Mouse (Mus musculus) gonadal fat pad, adult 2 months (tissue): ENCODE measurements around the gene Actl11. TPM values are rescaled to one million over a fixed set of nuclear protein-coding genes. Genes with fewer than 3 reads are reported as not detected.

ENCODE experiments used
- DNase-seq: peaks from one replicate; pipeline ENCODE4 v3.0.0-alpha.2; 2012; ENCODE audit warnings: low read depth
- polyA plus RNA-seq: library from polyadenylated mRNA; depleted of rRNA; stranded (reverse); fragments of >200 nt; gene quantifications from 2 replicates; pipeline ENCODE4 v1.2.3, GENCODE M21; 2012; rRNA removed

The Actl11 gene
- polyA plus RNA-seq, result 2.3 and 3.1 TPM in 2 replicates

DNA sequence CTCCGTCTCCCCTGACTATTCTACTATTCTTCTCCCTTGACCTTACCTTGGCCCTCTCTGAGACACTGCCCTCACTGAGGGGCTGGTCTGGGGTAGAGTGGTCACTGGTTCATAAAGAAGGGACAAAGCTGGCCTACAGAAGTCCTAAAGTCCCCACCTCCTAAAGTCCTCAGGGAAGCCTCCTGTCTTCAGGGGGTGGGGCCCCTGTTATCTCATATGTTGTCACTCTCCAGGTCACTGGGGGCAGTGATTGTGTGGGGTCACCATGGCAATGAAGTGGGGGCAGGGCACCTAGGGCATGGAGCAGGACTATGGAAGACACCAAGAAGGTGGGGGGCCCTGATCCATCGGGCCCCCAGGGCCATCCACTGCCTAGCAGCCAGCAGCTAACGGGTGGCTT, at the start of gene Actl11:
Gene Actl11, plus strand, starts transcription at position 301 of the 400 bp plus-strand sequence.
- DNase-seq, result no peak

DNA sequence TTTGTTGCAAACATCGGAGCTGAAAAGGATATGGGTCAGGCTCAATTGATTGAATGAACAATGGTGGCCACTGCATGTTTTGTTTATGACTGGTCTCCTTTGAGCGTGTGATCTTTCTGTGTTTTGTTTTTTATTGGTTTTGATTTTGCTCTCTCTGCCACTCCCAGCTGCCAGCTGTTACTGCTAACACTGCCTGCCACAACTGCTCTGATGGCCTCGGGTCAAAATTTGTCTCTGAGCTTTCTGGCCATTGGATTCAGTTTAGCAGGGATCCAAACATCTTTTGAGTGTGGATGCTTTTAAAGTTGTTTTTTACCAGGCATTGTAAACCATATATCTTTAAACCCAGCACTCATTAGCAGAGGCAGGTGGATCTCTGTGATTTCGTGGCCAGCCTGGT, 47.9 kb upstream of the Actl11 start:
- DNase-seq, result no peak

DNA sequence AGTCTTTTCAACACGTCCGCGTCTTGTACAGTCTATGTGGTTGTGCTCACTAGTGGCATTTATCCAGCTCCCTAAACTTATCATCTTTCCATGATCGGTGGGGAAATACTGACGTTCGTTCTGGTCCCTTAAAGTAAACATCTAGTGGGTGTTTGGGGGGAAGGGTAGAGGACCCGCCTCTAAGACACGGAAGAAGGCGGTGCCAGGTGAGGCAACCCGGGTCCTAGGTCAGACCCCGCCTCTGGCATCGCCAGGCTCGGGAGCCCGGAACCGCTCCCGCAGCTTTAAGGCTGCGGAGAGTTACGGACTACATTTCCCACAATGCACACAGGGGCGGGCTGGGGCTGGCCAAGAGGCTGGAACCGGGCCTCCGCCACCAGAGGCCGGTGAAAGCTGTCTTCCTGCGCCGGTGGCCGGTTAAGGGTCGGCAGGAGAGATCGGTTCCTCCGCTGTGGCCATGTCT, 40.4 kb upstream of the Actl11 start, which contains the start of gene Mon1a:
Gene Mon1a, plus strand, starts transcription at position 348 of the 463 bp plus-strand sequence.
- no peak for DNase-seq

DNA sequence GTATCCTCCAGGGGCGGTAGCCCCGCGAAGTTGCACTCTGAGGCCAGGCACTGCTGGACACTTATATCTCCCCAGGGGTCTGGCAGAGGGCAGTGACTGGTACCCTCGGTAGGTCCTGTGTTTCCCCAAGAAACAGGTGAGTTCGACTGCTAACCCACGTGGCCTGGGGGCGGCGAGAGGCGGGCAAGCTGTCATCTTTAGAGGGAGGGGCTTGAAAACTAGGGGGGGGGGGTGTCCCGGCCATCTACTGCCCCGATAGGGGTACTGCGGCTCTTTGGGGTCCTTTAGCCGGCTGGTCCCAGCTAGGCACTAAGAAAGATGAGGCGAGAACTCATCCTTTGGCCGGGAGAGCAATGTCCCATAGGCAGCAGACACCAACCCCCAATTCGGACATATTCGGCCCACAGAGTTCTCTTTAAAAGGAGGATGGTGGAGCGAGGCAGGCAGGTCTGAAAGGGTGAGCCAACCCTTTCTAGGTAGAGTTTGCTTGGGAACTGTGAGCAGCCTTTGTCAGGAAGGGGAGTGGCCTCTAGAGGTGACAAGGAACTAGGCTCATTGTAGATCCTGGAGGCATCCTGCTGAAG, 39.9 kb upstream of the Actl11 start:
- no peak for DNase-seq

DNA sequence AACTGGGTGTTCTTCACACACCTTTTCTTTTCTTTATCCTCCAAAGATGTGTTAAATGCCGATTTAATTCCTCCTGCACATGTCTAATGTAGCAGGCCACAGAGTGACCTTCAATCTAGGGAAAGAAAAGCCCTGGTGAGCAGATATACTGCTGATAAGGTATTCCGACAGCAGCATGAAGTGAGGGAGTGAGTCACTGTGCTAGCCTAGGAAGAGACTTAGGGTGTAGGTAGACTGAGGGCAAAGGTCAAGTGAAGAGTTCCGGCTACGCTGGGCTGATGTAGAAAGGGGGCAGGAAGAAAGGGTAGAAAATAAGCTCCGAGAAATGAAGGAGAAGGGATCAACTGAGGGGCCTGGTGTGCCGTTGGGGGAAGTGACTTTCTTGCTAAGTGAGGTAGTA, 38.0 kb upstream of the Actl11 start:
- DNase-seq, result no peak

DNA sequence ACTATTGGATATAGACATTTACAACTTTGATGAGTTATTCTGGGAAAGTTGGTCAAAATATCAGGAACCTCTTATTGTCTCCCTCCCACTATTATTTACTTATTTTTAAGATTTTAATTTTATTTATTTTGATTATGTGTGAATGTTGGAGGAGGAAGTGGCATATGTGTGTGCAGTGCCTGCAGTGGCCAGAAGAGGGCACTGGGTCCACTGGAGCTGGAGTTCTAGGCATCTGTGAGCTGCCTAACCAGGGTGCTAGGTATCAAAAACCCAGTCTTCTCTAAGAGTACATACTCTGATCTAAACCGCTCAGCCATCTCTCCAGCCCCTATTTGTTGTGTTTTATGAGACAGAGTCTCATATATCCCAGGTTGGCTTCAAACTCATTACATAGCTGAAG, 37.2 kb upstream of the Actl11 start:
- DNase-seq, result no peak

DNA sequence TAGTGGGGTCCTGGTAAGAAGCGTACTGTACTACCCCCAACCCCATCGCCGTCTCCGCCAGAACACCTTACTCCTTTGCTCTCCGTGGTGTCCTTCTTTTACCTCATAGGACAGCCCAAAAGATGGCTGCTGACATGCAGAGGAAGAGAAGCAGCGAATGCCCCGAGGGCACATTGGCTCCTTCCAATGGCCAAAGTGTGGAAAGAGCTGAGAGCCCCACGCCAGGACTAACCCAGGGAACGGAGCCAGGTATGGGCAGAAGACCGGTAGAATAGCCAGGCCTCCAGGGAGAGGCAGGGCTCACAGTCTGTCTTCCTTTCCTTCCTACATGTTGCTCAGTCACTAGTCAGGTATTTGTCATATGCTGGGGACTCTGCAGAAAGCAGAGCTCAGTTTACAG, 29.7 kb upstream of the Actl11 start:
- no peak for DNase-seq

DNA sequence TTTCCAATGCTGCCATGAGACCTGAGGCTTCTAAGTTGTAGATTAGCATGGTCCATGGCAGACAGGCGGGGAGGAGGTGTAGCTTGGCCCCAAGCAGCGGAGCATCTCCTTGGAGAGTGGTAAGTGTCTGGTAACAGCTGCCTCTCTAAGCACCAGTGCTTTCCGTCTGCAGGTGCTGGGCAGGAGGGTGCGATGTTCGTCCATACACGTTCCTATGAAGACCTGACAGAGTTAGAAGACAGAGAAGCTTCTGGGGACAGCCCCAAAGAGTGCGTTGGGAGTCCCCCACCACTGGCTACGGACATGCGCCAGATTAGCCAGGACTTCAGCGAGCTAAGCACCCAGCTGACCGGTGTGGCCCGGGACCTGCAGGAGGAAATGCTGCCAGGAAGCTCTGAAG, 28.4 kb upstream of the Actl11 start:
- no peak for DNase-seq

DNA sequence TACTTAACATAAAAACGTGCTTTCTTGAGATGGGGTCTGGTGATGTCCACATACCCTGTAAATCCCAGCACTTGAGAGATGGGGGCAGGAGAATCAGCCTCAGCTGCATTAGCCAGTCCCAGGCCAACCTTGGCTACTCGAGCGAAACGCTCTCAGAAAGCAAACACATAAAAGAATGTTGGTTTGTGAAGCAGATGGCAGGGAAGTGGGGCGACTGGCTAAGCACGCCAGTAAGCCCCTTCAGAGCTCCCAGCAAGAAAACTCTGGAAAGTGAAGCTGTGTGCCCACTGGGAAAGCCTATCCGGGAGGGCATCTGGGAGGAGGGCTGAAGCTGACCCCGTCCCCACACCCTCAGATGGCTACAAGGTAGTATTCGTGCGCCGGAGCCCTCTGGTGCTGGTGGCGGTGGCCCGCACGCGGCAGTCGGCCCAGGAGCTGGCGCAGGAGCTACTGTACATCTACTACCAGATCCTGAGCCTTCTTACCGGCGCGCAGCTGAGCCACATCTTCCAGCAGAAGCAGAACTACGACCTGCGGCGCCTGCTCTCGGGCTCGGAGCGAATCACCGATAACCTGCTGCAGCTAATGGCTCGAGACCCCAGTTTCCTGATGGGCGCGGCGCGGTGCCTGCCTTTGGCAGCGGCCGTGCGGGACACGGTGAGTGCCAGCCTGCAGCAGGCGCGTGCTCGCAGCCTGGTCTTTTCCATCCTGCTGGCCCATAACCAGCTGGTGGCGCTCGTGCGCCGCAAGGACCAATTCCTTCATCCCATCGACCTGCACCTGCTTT, 27.2 kb upstream of the Actl11 start:
- DNase-seq, result no peak

DNA sequence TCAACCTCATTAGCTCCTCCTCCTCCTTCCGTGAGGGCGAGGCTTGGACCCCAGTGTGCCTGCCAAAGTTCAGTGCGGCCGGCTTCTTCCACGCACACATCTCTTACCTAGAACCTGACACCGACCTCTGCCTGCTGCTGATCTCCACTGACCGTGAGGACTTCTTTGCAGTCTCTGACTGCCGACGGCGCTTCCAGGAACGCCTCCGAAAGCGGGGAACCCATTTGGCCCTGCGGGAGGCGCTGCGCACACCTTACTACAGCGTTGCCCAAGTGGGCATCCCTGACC, 26.7 kb upstream of the Actl11 start:
- no peak for DNase-seq

DNA sequence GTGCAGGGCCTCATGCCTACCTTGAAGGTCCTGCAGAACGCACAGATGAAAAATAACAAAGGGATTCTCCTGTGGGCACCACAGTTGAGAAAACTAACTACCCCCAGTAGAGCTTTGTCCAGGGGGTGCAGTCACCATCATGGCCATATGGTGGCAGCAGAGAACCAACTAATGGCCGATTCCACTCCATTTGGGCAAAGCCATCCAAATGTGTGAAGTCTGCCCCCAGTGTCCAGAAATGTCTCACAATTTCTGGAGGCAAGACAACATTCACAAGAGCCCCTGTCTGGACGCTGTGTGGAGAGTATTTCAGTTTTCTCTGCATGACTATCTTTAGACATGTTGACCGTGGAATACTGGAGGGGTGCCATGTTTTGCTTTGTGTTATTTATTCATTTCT, 23.5 kb upstream of the Actl11 start:
- DNase-seq, result no peak

DNA sequence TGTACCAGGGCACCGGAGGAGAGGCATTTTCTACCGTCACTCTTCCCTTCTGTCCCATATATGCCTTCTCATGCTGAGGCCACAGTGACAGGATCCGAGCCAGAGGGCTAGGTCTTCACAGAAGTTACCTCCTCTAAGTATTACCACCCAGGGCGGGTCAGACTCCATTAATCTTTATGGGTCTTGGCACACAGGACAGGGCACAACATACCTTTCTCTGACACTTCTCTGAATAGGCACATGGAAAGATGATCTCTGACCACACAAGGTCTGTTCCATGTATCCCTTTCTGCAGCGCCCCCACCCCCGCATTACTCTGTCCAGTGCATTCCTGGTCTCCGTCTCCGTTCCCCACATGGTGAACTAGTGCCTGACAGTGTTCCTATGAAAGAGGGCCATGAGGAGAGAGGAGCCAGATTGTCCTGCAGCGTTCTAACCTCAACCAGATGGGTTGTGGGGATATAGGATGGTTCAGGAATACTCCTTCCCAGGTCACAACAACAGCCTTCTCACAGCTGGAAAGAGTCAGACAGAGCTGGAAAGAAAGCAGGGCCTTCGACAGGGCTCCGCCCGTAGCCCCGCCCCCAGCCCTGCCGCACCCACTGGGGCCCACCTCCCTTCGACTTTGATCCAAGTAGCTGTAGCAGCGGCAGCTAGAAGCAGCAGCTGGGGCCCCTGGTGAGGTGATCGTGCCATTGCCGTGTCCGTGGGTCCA, 21.9 kb upstream of the Actl11 start, which contains the start of gene Mst1r:
Gene Mst1r, plus strand, starts transcription at position 622 of the 715 bp plus-strand sequence.
- no peak for DNase-seq

DNA sequence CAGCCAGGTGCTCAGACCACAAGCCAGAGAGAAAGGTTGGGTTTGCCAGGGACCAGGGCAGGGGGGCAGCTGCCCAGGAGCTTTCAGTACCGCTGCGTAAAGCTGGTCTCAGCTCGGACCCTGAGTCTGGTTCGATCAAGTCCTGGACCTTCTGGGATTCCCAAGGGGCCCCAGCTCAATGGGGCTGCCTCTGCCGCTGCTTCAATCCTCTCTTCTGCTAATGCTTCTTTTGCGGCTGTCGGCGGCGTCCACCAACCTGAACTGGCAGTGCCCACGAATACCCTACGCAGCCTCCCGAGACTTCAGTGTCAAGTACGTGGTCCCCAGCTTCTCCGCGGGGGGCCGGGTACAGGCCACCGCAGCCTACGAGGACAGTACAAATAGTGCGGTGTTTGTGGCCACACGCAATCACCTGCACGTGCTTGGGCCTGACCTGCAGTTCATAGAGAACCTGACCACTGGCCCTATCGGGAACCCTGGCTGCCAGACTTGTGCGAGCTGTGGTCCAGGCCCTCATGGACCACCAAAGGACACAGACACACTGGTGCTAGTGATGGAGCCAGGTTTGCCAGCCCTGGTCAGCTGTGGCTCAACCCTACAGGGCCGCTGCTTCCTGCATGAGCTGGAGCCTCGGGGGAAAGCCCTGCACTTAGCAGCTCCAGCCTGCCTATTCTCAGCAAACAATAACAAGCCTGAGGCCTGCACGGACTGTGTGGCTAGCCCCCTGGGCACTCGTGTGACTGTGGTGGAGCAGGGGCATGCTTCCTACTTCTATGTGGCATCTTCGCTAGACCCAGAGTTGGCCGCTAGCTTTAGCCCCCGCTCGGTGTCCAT, 21.1 kb upstream of the Actl11 start:
- DNase-seq, result no peak

DNA sequence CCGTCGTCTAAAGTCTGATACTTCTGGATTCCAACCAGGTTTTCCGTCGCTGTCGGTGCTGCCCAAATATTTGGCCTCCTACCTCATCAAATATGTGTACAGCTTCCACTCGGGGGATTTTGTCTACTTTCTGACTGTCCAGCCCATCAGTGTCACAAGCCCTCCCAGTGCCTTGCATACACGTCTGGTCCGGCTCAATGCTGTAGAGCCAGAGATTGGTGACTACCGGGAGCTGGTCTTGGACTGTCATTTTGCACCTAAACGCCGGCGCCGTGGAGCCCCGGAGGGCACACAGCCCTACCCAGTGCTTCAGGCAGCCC, 20.5 kb upstream of the Actl11 start:
- DNase-seq, result no peak

DNA sequence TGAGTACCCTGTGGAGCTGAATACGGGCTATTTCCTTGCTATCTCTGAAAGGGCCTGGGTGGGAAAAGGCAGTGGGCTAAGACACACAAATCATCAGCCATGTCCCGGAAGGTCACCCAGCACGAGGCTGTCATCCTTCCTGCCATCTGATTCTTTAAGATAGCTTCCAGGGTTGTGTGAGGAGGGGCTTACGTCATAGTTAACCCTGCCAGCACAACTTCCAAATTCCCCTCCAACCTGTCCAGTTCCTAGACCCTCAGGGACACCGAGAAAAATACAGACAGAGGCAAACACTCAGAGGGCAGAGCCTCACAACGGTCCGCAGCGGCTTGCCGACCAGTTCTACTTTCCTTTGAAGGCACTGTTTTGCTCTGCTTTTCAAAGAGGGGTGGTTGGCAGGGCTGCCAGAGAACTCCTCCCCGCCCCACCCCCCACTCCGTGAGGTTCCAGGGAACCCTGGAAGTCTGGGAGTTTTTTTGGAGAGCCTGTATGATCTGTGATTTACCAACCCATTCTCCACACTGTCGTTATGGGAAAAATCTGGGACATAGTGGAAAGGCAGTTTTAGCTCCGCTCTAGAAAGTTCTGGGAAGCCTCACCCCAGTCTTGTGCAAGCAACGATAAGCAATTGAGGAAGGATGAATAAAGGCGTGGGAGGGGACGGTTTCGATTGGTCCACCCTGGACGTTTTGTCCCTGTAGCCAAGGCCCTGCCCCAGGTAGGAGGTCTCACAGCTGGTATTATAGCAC, 19.7 kb upstream of the Actl11 start:
- no peak for DNase-seq

DNA sequence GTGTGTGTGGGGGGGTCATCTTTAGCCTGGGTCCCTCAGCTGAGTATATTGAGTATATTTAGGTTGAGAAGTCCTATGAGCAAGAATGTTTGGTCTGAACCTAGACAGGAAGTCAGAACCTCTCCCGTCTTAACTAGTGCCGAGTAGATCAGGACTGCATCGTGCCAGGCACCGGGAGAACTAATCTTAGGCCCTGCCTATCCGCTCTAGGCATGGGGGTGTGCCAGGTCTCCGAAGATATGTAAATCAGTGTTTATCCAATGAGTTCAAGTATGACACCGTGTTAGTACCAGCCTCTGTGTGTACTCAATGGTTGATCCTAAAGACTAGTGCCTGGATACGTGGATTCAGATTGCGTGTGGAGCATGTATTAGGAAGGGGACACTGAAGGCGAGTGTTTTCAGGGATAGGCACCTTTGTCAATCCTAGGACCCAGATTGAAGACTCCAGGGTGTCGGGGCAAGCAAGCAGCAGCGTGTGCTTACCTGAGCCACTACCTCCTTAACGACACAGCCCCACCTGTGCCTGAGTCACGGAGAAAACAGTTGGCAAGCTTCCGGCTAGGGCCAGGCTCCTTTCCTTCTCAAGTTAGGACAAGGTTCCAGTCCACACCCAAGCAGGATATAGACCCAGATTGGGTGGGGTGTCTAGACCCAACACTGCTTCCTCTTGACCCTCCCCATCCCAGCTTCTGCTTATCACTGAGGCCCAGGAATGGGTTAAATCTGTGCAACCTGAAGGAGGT, 18.1 kb upstream of the Actl11 start:
- no peak for DNase-seq

DNA sequence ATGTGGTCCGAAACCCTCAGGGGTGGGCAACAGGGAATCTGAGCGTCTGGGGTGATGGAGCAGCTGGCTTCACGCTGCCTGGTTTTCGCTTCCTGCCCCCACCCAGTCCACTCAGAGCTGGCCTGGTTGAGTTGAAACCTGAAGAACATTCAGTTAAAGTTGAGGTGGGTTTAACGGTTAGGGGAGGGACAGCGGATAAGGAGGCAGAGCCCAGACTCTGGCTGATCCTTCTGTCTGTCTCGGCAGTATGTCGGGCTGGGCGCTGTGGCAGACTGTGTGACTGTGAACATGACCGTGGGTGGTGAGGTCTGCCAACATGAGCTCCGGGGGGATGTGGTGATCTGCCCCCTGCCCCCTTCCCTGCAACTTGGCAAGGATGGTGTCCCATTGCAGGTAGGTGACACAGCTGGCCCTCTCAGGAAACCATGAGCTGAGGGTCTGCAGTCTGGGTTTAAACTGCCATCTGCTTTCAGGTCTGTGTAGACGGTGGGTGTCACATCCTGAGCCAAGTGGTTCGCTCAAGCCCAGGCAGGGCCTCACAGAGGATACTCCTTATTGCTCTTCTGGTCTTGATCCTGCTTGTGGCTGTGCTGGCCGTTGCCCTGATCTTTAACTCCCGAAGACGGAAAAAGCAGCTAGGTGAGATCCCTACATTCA, 13.4 kb upstream of the Actl11 start:
- DNase-seq, result no peak

DNA sequence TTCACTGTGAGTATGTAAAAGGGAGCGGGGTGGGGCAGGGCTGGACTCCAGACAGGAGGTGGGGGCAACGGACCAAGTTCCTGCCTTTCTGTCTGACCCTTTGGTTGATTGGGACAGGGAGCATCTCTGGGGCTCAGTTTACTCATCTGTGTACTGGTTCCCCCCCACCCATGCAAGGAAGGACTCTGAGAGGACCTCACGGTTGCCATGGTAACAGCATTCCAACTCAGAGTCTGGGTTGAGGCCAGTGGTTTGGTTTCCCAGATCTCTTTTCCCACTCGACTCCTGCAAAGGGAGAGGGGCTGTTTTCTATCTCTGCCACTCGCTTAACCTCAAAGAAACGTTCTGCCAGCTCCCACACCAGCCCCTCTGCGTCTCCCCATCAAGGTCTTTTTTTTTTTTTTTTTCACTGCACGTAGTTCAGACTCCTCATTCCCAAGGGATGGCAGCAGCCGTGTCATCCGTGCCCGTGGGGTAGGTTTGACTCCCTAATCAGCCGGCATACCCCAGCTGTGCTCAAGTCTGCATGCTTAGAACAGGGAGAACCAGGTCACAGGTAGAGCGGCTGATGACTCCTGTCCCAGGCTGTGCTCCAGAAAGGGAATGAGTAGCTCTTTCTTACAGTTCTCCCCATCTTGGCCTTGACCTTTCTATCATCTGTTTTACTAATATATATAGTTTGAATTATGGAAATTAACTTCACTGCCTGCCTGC, 10.2 kb upstream of the Actl11 start:
- DNase-seq, result no peak

DNA sequence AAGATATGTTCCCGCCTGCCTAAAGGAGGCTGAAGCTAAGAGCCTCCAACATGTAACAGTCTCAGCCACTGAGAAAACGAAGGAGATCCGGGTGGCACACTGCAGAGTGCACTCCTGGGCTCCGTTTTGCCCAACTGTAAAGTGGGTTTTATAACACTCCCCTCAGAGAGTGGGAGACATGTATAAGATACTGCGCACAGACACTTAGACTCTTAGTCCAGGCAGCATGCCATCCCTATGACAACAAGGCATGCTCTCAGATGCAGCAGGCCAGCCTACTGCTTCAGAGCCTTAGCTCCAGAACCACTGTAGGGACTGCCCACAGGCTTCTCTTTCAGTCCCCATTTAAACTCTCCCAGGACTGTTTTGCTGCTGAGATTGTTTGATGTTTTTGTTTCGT, 9.4 kb upstream of the Actl11 start:
- no peak for DNase-seq

DNA sequence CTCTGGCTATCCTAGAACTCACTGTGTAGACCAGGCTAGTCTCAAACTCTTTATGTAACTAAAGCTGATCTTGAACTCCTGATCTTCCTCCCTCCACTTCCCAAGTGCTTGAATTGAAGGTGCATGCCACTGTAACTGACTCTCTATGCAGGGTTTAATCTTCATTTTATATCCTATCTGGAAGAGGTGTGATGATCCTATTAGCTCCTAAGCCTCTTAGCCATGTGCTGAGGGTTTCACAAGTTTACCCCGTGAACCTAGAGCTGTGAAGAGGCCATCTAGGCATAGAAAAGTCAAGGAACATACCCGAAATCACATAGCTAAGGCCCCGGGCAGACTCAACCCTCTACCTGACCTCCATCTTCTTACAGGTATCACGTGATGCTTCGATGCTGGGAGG, 8.8 kb upstream of the Actl11 start:
- DNase-seq, result no peak
